Mouse (Mus musculus) cerebellum, postnatal 10 days (tissue): ENCODE measurements around the gene Cpsf3.

Experiments used
- DNase-seq, 2 experiments: peaks; one replicate each; pipeline ENCODE4 v3.0.0; 2021; ENCODE audit warnings: mixed read lengths in 2 of 2

Gene Cpsf3

DNA sequence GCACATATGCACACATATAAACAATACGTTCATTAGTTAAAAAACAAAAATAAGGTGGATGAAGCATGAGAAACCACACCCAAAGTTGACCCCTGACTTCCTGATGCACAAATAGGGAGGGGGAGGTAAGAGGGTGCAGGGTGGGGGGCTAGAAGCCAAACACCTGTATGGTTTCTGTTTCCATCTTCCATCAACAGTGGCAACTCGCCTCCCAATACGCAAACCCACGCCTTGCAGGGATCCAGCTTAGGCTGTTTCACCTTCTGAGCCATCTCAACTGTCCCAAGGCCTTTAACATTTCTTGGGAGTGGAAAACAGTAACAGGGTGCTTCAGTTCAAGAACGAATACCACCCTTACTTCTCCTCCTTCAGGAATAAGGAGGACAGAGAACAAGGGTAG, 52.0 kb downstream of the Cpsf3 start:
- DNase-seq = no peak

DNA sequence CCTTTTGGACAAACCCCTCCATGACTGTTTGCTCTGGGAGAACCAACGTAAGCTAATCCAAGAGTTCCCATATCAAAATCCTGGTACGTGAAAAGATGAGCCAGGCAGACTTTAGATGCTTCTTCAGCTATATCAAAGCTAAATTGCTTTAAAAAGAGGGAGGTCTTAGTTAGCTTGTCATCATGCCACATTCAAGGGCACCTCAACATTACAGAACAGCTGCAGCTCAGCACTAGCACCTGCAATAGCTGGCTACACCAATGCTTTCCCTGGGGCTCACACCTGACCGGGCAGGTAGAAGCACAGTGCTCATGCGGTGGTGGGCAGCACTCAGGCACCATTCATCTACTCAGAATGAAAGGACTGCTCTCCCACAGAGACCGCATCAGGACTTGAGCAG, 55.5 kb downstream of the Cpsf3 start:
- no peak for DNase-seq

DNA sequence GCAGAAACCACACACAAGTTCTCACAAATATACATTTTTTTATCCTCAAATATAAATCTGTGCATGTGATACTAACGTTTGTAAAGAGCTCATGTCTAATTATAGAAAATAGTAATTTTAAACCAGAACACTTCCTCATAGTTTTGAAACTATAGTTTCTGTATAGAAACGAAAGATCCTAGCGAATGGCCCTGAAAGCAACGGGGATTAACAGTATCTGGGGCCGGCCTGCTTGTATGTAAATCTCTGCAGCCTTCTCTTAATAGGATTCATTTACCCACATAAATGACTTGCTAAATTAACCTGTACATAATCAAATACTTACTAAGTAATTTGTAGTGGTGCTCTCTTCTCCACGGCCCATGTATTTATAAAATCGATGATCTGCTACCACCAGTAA, 61.8 kb downstream of the Cpsf3 start:
- DNase-seq = no peak

DNA sequence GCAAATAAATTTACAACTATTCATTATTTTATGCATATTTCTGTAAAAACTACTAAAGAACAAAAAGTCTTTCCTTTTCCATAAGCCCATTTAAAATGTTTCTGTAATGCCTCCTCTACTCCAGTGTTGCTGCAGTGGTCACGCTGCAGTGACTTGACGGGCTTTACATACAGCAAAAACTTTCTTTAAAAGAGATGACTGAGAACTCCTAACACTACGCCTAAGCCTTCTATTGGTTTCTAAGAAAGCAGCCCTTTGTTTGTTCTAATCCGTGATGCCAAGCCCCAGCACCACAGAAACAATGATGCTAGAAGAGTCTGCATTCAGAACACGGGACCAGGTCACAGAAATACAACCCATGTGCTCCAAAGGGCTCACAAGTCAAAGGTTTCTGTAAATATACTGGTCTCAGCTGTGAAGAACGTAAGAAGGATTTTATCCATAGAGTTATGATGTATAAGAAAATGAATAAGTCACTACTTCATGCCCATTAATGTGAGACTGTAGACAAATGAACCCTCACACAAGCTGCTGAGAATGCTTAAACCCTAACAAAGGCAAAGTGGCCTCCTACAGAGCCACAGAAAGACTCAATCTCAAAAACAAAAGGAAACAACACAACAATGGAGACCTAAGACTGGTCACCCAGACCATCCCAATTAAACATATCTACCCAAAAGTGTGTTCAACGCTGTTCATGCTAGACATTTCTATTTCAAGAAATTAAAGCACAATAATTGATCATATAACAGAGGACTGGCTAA, 65.1 kb downstream of the Cpsf3 start:
- no peak for DNase-seq

DNA sequence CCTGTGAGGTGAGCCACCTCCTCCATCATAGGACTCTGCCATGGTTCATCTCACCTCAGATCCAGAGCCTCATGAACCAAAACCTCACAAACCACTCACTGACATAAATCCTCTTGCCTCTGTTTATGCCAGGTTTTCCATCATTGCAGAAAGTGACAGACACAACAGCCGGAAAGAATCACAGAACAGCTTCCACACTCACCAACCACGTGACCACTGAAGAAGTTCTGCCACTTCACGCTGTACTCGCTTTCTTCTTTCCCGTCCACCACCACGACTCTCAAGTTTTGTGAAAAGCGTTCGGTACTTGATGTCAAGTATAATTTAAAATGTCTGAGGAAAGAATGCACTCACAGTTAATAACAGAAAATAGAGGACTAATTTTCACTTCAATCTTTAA, 68.5 kb downstream of the Cpsf3 start:
- DNase-seq = no peak

DNA sequence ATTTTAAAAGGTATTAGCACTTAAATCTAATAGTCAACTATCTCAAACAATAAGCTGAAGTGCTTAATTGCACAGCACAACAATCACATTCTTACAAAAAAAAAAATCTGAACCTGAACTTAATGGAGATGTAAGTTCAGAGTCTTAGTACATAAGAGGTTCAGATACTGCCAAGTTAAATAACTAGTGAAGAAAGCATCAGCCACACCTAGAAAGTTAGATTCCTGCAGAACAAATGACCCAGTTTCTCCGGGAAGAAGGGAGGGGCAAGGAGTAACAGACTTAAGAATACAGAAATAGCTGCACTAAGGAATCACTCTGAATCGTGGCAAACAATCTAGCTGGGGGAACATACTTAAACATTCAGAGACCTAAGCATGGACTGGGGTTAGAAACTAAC, 77.5 kb downstream of the Cpsf3 start:
- DNase-seq = no peak

DNA sequence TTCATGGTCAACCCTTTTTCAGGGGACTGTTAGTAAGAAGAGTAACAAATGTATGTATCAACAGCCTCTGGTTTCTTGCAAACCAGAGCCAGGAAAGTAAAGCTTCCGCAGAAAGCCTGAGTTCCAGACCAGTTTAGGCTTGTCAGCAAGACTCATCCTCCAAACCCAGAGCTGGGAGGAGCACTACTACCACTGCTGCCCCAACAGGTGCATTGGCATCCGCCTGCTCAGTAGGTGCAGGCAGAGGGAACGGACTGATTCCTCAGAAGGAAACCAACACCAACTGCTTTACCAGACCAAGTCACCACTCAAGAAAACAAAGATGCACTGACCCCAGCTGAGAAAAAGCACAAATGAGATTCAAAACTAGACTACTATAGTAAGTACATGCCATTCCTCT, 78.0 kb downstream of the Cpsf3 start:
- DNase-seq = no peak
